16 mouse cellular contexts compared by ENCODE assay signal in the genomic region with DNA sequence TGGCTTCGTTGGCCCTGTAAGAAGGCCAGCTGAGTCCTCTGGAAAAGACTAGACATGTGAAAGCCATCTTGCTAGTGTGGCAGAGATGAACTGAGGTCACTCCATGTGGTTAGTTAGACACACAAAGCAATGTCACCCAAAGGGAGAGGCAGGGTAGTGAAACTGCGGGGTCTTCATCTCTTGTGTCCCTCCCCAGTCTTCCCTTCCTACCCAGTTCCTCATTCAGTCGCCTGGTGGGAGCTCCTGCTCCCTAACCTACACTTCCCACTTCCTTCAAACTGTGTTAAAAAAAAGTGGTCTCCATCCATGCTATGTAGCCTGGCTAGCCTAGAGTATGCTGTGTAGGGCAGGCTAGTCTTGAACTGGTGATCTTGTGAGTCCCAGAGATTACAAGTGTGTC. TPM values are rescaled to one million over a fixed set of nuclear protein-coding genes. Genes with fewer than 3 reads are reported as not detected.
DNase-seq lines count a peak whose midpoint lies in the region; ATAC-seq lines count a peak whose summit lies in the region.
"Had no signal": no experiment of that assay in that cellular context is flagged by ENCODE, and none has a peak within 500 bp of the region (broad histone marks: within the 10 kb centered on the region; RNA-seq: fewer than 3 reads in every experiment).

No protein-coding gene starts in this region.

- DNase-seq in kidney, adult 11 months, result no peak
- no peak for DNase-seq in adrenal gland, postnatal 25 days
- DNase-seq: adrenal gland, adult 2 months; adrenal gland, postnatal 10 days; adrenal gland, postnatal 36 days; cerebellum, adult 11-12 months; cerebellum, adult 2 months; cerebellum, adult 9-10 months; cerebellum, postnatal 10 days; cerebellum, postnatal 25 days; embryo, embryonic 11 days had no signal

- peak; percentile 57 for ATAC-seq in common myeloid progenitor, adult 5-6 weeks (replicated peaks; ENCODE audit: low read depth, poor library complexity, severe bottlenecking)
- ATAC-seq in granulocyte monocyte progenitor cell, adult 5-6 weeks (replicated peaks; ENCODE audit: poor library complexity, severe bottlenecking), result peak; percentile 83
- ATAC-seq in megakaryocyte progenitor cell, adult 5-6 weeks (replicated peaks; ENCODE audit: poor library complexity), result peak; percentile 70
- ATAC-seq: forebrain, embryonic 14.5 days; forebrain, embryonic 16.5 days had no signal

RNA-seq across cellular contexts. Expression of gene Vcpkmt, which starts 50.3 kb away (rescaled TPM):
- total RNA-seq in common myeloid progenitor, adult 5-6 weeks (2017), result 13.5 and 16.6 TPM in 2 replicates
- total RNA-seq in granulocyte monocyte progenitor cell, adult 5-6 weeks (2014; fragmentation: Nextera tagmentation), result 7.0 and 12.9 TPM in 2 replicates
- 17.3 and 17.4 TPM in 2 replicates for total RNA-seq in granulocyte monocyte progenitor cell, adult 5-6 weeks (2017)
- total RNA-seq in megakaryocyte progenitor cell, adult 5-6 weeks (2015), result 15.0 and 15.3 TPM in 2 replicates
- total RNA-seq in megakaryocyte progenitor cell, adult 5-6 weeks (2017), result 10.5 and 17.5 TPM in 2 replicates
- total RNA-seq in adrenal gland, postnatal 25 days (2021), result 12.1 and 21.3 TPM in 2 replicates
